Mouse (Mus musculus) CH12.LX (cell line): Measurements from ENCODE around the gene Boc. TPM values are rescaled to one million over a fixed set of nuclear protein-coding genes. Genes with fewer than 3 reads are reported as not detected.

Experiments
- DNase-seq: peaks from one replicate; pipeline ENCODE4 v3.0.0-alpha.2; 2013; ENCODE audit errors: extremely low read depth
- H3K27ac ChIP-seq: 2 replicates; pipeline ENCODE4 v1.5.1; 2012; ENCODE audit warnings: low read depth, mild to moderate bottlenecking, control low read depth, moderate library complexity; ENCODE audit not compliant: insufficient read depth
- H3K27me3 ChIP-seq: replicated peaks from 2 replicates; pipeline ENCODE3; 2012; ENCODE audit warnings: inconsistent platforms
- H3K36me3 ChIP-seq, 2 experiments: replicated peaks in 1 of 2; 2 replicates each; pipeline versions ENCODE3 to v1.6.1; 2012; ENCODE audit warnings: inconsistent platforms in 1 of 2, low read length in 1 of 2, mild to moderate bottlenecking in 1 of 2, mixed read lengths in 1 of 2, moderate library complexity in 1 of 2; ENCODE audit not compliant: control insufficient read depth in 1 of 2, insufficient read depth in 1 of 2
- H3K4me1 ChIP-seq, 2 experiments: 2 replicates each; pipeline ENCODE4 v1.6.1; 2012; ENCODE audit warnings: inconsistent platforms in 1 of 2, moderate library complexity in 1 of 2; ENCODE audit not compliant: insufficient read depth in 2 of 2, control insufficient read depth in 1 of 2
- H3K4me2 ChIP-seq: 2 replicates; pipeline ENCODE4 v1.6.1; 2012; ENCODE audit warnings: low read depth, mild to moderate bottlenecking, control low read depth; ENCODE audit not compliant: poor library complexity, insufficient read depth, severe bottlenecking
- H3K4me3 ChIP-seq, 3 experiments: fragments of 150-350 bp in 1 of 3; sonication (generic) in 1 of 3; replicated peaks in 1 of 3; 2 replicates each; pipeline versions ENCODE3 to v1.5.1; 2011 to 2012; ENCODE audit warnings: low read depth in 2 of 3, low read length in 2 of 3, mild to moderate bottlenecking in 2 of 3, moderate library complexity in 2 of 3, control low read depth in 1 of 3, improper control_type of control experiment in 1 of 3, inconsistent platforms in 1 of 3, mixed read lengths in 1 of 3; ENCODE audit not compliant: poor library complexity in 1 of 3
- H3K79me2 ChIP-seq: replicated peaks from 2 replicates; pipeline ENCODE4 v1.6.1; 2012; ENCODE audit warnings: mild to moderate bottlenecking, moderate library complexity; ENCODE audit not compliant: control insufficient read depth, poor library complexity, insufficient read depth, severe bottlenecking; ENCODE audit errors: extremely low read depth
- H3K9ac ChIP-seq: 2 replicates; pipeline ENCODE4 v1.6.1; 2012; ENCODE audit warnings: low read depth, mild to moderate bottlenecking, control low read depth, moderate library complexity; ENCODE audit not compliant: insufficient read depth
- H3K9me3 ChIP-seq: replicated peaks from 2 replicates; pipeline ENCODE3; 2012; ENCODE audit warnings: low read length, inconsistent platforms, mixed read lengths
- BHLHE40 ChIP-seq: IDR thresholded peaks from 2 replicates; pipeline ENCODE4 v1.6.1; 2011; ENCODE audit warnings: mild to moderate bottlenecking, low read depth, low read length, improper control_type of control experiment
- CHD1 ChIP-seq: IDR thresholded peaks from 2 replicates; pipeline ENCODE4 v1.6.1; 2012; ENCODE audit warnings: low read depth, low read length, improper control_type of control experiment, inconsistent platforms
- CHD2 ChIP-seq: IDR thresholded peaks from 2 replicates; pipeline ENCODE4 v1.6.1; 2011; ENCODE audit warnings: low read length, improper control_type of control experiment
- CTCF ChIP-seq, 2 experiments: IDR thresholded peaks in 1 of 2; conservative IDR thresholded peaks in 1 of 2; 2 replicates each; pipeline ENCODE4 v1.5.1; 2011 to 2012; ENCODE audit warnings: low read depth in 2 of 2, low read length in 2 of 2, improper control_type of control experiment in 1 of 2, inconsistent platforms in 1 of 2, mild to moderate bottlenecking in 1 of 2, moderate library complexity in 1 of 2
- E2F4 ChIP-seq: IDR thresholded peaks from 2 replicates; pipeline ENCODE4 v1.6.1; 2011; ENCODE audit warnings: low read depth, low read length, improper control_type of control experiment; ENCODE audit not compliant: insufficient replicate concordance
- ELF1 ChIP-seq: IDR thresholded peaks from 2 replicates; pipeline ENCODE4 v1.6.1; 2014; ENCODE audit warnings: low read depth, mild to moderate bottlenecking, inconsistent platforms, low read length, improper control_type of control experiment
- HCFC1 ChIP-seq: IDR thresholded peaks from 2 replicates; pipeline ENCODE4 v1.6.1; 2012; ENCODE audit warnings: low read depth, mild to moderate bottlenecking, inconsistent platforms, low read length, improper control_type of control experiment
- JUN ChIP-seq: IDR thresholded peaks from 2 replicates; pipeline ENCODE4 v1.6.1; 2011; ENCODE audit warnings: low read depth, mild to moderate bottlenecking, low read length, improper control_type of control experiment, moderate library complexity; ENCODE audit not compliant: insufficient read depth
- JUND ChIP-seq: conservative IDR thresholded peaks from 2 replicates; pipeline ENCODE4 v1.6.1; 2011; ENCODE audit warnings: low read depth, low read length, improper control_type of control experiment
- KAT2A ChIP-seq: IDR thresholded peaks from 2 replicates; pipeline ENCODE4 v1.6.1; 2012; ENCODE audit warnings: low read length, improper control_type of control experiment, inconsistent platforms; ENCODE audit not compliant: insufficient replicate concordance
- MAFK ChIP-seq: IDR thresholded peaks from 2 replicates; pipeline ENCODE4 v1.6.1; 2011; ENCODE audit warnings: low read length, improper control_type of control experiment; ENCODE audit not compliant: insufficient replicate concordance
- MAX ChIP-seq: IDR thresholded peaks from 2 replicates; pipeline ENCODE4 v1.6.1; 2011; ENCODE audit warnings: low read length, improper control_type of control experiment
- MXI1 ChIP-seq: IDR thresholded peaks from 2 replicates; pipeline ENCODE4 v1.6.1; 2011; ENCODE audit warnings: mild to moderate bottlenecking, low read depth, low read length, improper control_type of control experiment
- MYC ChIP-seq: IDR thresholded peaks from 2 replicates; pipeline ENCODE4 v1.6.1; 2011; ENCODE audit warnings: low read depth, mild to moderate bottlenecking, improper control_type of control experiment, low read length
- PAX5 ChIP-seq: IDR thresholded peaks from 2 replicates; pipeline ENCODE4 v1.6.1; 2012; ENCODE audit warnings: low read length, inconsistent platforms, mixed read lengths
- POLR2A ChIP-seq: IDR thresholded peaks from 2 replicates; pipeline ENCODE4 v1.6.1; 2011; ENCODE audit warnings: low read depth, mild to moderate bottlenecking, improper control_type of control experiment, low read length
- POLR2AphosphoS2 ChIP-seq: IDR thresholded peaks from 2 replicates; pipeline ENCODE4 v1.6.1; 2011; ENCODE audit warnings: low read depth, low read length, improper control_type of control experiment
- RAD21 ChIP-seq: IDR thresholded peaks from 2 replicates; pipeline ENCODE4 v1.6.1; 2011; ENCODE audit warnings: low read depth, mild to moderate bottlenecking, low read length, improper control_type of control experiment, moderate library complexity
- SIN3A ChIP-seq: IDR thresholded peaks from 2 replicates; pipeline ENCODE4 v1.6.1; 2012; ENCODE audit warnings: low read length, improper control_type of control experiment, inconsistent platforms
- TBP ChIP-seq: conservative IDR thresholded peaks from 2 replicates; pipeline ENCODE4 v1.6.1; 2011; ENCODE audit warnings: low read depth, low read length, improper control_type of control experiment
- TCF12 ChIP-seq: IDR thresholded peaks from 2 replicates; pipeline ENCODE4 v1.6.1; 2014; ENCODE audit warnings: low read depth, mild to moderate bottlenecking, inconsistent platforms, low read length, improper control_type of control experiment
- UBTF ChIP-seq: IDR thresholded peaks from 2 replicates; pipeline ENCODE4 v1.6.1; 2012; ENCODE audit warnings: low read depth, mild to moderate bottlenecking, inconsistent platforms, low read length, improper control_type of control experiment, moderate library complexity
- USF2 ChIP-seq: conservative IDR thresholded peaks from 2 replicates; pipeline ENCODE4 v1.6.1; 2011; ENCODE audit warnings: low read depth, low read length, improper control_type of control experiment
- ZC3H11A ChIP-seq: IDR thresholded peaks from 2 replicates; pipeline ENCODE4 v1.6.1; 2012; ENCODE audit warnings: low read depth, mild to moderate bottlenecking, inconsistent platforms, low read length, improper control_type of control experiment
- ZKSCAN1 ChIP-seq: IDR thresholded peaks from 2 replicates; pipeline ENCODE4 v1.6.1; 2012; ENCODE audit warnings: low read depth, inconsistent platforms, low read length, improper control_type of control experiment, borderline replicate concordance
- ZMIZ1 ChIP-seq: IDR thresholded peaks from 2 replicates; pipeline ENCODE4 v1.6.1; 2012; ENCODE audit warnings: low read depth, mild to moderate bottlenecking, inconsistent platforms, low read length, improper control_type of control experiment
- ZNF384 ChIP-seq: IDR thresholded peaks from 2 replicates; pipeline ENCODE4 v1.6.1; 2012; ENCODE audit warnings: low read depth, low read length, improper control_type of control experiment, inconsistent platforms
- dilution Hi-C: fragments of 300-500 bp; cut with MboI; formaldehyde crosslinking; loops from 2 replicates; pipeline ENCODE4 v1.14.3; 2020; ENCODE audit warnings: low sequenced_read_pairs; ENCODE audit not compliant: extremely low pct_unique_long_range_greater_than_20kb, extremely low pct_ligation_motif_present
- in situ Hi-C: fragments of 300-500 bp; cut with MboI; formaldehyde crosslinking; loops from 3 replicates; pipeline ENCODE4 v1.14.3; 2019; ENCODE audit warnings: low sequenced_read_pairs, low pct_ligation_motif_present, low pct_unique_long_range_greater_than_20kb, mixed read lengths
- polyA plus RNA-seq: library from polyadenylated mRNA; unstranded; fragments of >175 nt; gene quantifications from 2 replicates; pipeline ENCODE4 v1.2.1, GENCODE M21; 2012; ENCODE audit warnings: low read depth; ENCODE audit not compliant: insufficient read length
- total RNA-seq, 2 experiments: library from RNA; depleted of rRNA; stranded (reverse); fragments of 300-350 nt in 1 of 2; fragments of >200 nt in 1 of 2; gene quantifications; 2 replicates each; pipeline ENCODE4 v1.2.3; 2012 to 2014

Gene Boc
- total and polyA plus RNA-seq, 3 experiments: 0.25 to 1.5 (median 0.67) TPM

DNA sequence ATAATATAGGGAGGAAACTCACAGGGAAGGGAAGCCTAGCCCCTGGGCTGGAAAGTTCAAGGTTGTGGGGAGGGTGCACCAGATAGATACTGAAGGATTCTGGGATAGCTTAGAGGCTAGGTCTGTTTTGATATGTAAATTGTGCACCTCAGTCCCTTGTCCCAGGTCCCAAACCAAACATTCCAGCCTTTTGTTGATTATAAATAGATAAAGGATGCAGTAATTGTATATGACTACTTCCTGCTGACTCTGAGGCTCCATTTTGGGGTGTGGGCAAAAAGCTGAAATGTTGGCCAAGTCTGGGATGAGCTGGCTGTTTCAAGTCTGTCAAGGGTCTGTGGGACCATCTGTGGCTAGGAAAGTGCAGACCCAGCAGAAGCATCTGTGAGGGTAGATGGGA lies 9.4 kb upstream of the Boc start:
- Histone ChIP-seq H3K27ac (no peak overlapping the region), H3K27me3 (no peaks in the 10 kb centered on the region), H3K9me3 (no peaks in the 10 kb centered on the region), H3K9ac (no peak overlapping the region), H3K4me2 (no peak overlapping the region), H3K79me2 (no peaks in the 10 kb centered on the region), H3K36me3 (no peaks in the 10 kb centered on the region), H3K4me1 (peaks cover 0 to 14% of the 10 kb centered on the region in 2 experiments; a peak in 2 of 4 replicates), H3K4me3 (no peak overlapping the region)
- no peak for TF ChIP-seq MAFK
- TF ChIP-seq JUN: no peak
- no peak for TF ChIP-seq HCFC1
- no peak for TF ChIP-seq CHD2
- no peak for TF ChIP-seq RAD21
- no peak for TF ChIP-seq CTCF (conservative IDR thresholded peaks at IDR 0.05 in 1 of 2, IDR thresholded peaks at IDR 0.05 in 1 of 2; ENCODE audit: low read depth in 2 of 2, low read length in 2 of 2)
- TF ChIP-seq E2F4: no peak
- TF ChIP-seq KAT2A: no peak
- no peak for TF ChIP-seq PAX5
- TF ChIP-seq ZKSCAN1: no peak
- no peak for TF ChIP-seq ZMIZ1
- TF ChIP-seq POLR2A: no peak
- no peak for TF ChIP-seq JUND
- DNase-seq: no peak
- in situ Hi-C loops (no loop called here), dilution Hi-C loops (no loop called here)

GRCm38 (mm10) chr16:44565328-44566210 lies 6.9 kb upstream of the Boc start:
- Histone ChIP-seq H3K36me3 (no peaks in the 10 kb centered on the region), H3K4me2 (no peak overlapping the region), H3K4me1 (peaks cover 0 to 26% of the 10 kb centered on the region in 2 experiments; a peak in 2 of 4 replicates), H3K27me3 (no peaks in the 10 kb centered on the region), H3K79me2 (no peaks in the 10 kb centered on the region), H3K4me3 (no peak overlapping the region), H3K27ac (no peak overlapping the region), H3K9me3 (no peaks in the 10 kb centered on the region), H3K9ac (no peak overlapping the region)
- in situ Hi-C loops (no loop called here), dilution Hi-C loops (no loop called here)
- TF ChIP-seq CHD1 (no peak), CTCF (conservative IDR thresholded peaks at IDR 0.05 in 1 of 2, IDR thresholded peaks at IDR 0.05 in 1 of 2; ENCODE audit: low read depth in 2 of 2, low read length in 2 of 2) (no peak), MAX (no peak), UBTF (no peak), TBP (no peak), BHLHE40 (no peak), ZC3H11A (no peak), SIN3A (no peak), POLR2AphosphoS2 (no peak), ZNF384 (no peak), USF2 (no peak), ZKSCAN1 (no peak), ELF1 (no peak), JUND (no peak), MYC (no peak), TCF12 (no peak), MXI1 (no peak)
- no peak for DNase-seq
